Mouse (Mus musculus): ENCODE data around the gene Wdhd1. TPM values are rescaled to one million over a fixed set of nuclear protein-coding genes. Genes with fewer than 3 reads are reported as not detected.
A peak's percentile ranks its signal among the peaks of the same experiment; 100 is the strongest.

The Wdhd1 gene
- total RNA-seq, 2 experiments from 2014 or later: 0.31 to 1.6 TPM

DNA sequence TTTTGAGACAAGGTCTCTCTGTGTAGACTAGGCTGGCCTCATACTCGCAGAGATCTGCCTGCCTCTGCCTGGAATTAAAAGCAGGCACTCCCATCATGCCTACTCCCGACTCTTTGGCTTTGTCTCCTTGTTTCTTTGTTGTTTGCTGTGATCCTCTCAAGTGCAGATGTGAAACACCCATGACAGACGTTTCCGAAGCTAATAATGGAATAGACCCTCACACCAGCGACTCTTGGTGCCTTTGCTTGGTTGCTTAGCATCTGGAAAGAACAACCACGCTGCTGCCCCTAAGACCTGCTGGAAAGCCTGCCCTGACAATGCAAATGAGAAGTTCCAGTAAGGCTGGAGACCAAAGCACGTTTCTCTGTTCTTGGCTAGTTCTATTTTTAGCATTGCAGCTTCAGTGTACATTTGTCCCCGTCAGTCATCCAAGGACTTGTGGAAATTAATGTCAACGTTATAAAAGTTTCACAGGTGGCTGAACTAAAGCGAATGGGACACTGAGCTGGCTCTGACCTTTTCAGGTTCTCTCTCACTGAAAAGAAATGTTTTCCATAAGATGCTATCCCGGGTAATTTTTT, 46.8 kb downstream of the Wdhd1 start:
- no peak for TF ChIP-seq CTCF (IDR thresholded peaks at IDR 0.05)
- peak overlapping the region; percentile 79 for H3K27ac ChIP-seq
- DNase-seq: no peak
- intact Hi-C loops (cut with DNase I): loop anchor here (5.0 kb wide), 1 partner anchor 43 kb away; the partner anchor contains the start of gene Gch1
- H3K4me3 ChIP-seq: peak overlapping the region; percentile 54

DNA sequence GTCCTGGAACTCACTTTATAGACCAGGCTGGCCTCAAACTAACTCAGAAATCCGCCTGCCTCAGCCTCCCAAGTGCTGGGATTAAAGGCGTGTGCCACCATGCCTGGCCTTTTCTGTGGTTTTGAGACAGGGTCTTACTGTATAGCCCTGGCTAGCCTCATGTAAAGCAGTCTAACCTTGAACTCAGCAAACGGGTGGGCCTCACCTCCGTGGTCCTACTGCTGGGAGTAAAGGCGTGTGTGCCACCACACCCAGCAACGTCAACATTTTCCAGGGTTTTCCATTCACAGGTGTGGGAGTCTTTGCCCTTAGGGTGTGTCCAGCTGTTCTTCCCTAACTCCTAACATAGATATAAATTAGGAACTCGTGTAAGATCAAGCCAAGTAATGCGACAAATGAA, 50.7 kb downstream of the Wdhd1 start:
- DNase-seq: no peak
- Histone ChIP-seq H3K27ac (no peak overlapping the region), H3K4me3 (no peak overlapping the region)
- TF ChIP-seq CTCF (IDR thresholded peaks at IDR 0.05): no peak
- intact Hi-C loops (cut with DNase I): no loop called here

DNA sequence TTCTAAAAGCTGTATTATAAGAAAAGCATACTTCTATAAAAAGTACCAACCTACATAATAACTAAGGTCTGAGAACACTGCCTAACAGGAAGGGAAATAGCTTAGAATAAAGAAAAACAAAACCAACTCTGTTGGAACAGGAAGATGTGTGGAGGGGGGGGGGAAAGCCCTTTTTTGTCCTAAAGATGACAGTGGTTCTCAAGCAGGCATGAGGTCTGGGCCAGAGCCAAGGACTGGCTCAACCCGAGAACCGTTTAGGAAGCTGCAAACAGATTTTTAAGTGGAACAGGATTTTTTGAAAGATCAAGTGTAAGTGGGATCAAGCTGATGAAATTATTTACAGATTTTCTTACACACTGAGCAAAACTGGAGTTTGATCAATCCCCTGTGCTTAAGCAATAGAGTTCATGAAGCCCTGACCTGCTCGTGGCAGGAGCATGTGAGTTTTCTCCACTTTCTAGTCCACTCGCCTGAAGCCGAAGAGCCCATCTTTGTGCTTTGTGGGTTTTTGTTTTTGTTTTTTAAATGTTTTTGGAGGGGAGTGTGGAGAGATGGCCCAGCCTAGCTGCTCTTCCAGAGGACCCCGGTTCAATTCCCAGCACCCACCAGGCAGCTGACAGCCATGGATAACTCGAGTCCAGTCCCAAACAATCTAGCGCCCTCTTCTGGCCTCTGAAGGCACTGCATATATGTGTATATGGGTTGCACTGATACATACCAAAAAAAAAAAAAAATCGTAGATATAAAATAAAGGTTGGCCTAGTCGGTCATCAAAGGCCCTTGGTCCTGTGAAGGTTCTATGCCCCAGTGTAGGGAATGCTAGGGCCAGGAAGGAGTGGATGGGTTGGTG, 52.0 kb downstream of the Wdhd1 start:
- H3K27ac ChIP-seq: no peak overlapping the region
- peak; percentile 31 for TF ChIP-seq CTCF (IDR thresholded peaks at IDR 0.05)
- H3K4me3 ChIP-seq: no peak overlapping the region
- DNase-seq: no peak
- intact Hi-C loops (cut with DNase I): no loop called here

DNA sequence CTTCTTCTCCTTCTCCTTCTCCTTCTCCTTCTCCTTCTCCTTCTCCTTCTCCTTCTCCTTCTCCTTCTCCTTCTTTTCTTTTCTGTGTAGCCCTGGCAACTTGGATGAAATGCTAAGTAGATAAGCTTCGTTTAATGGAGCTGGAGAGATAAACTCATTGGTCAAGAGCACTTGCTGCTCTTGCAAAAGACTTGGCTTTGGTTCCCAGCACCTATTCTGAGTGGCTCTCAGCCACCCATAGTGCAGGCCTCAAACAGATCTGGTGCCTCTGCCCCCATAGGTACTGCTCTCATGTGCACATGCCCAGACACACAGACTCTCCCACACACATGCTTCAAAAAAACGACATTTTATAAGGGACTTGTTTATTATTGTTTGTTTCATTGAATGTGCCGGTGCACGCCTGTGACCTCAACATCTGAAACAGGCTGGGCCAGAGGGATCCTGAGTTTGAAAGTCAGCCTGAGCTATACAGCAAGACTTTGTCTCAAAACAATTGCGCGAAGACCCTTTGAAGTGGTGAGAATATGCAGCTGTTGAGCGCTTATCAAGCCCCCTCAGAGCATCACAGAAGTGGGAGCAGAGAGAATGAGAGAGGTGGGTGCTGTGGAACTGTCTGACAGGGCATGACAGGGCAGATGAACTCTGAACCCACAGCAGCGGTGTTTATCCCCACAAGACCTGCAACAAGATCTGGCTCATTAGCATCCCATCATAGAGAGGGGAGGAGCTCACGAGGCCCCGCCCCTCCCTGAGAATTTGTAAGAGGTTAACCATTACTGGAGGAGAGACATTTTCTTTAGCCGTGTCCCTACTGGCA, 53.8 kb downstream of the Wdhd1 start:
- Histone ChIP-seq H3K27ac (no peak overlapping the region), H3K4me3 (no peak overlapping the region)
- TF ChIP-seq CTCF (IDR thresholded peaks at IDR 0.05): no peak
- no peak for DNase-seq
- intact Hi-C loops (cut with DNase I): no loop called here

DNA sequence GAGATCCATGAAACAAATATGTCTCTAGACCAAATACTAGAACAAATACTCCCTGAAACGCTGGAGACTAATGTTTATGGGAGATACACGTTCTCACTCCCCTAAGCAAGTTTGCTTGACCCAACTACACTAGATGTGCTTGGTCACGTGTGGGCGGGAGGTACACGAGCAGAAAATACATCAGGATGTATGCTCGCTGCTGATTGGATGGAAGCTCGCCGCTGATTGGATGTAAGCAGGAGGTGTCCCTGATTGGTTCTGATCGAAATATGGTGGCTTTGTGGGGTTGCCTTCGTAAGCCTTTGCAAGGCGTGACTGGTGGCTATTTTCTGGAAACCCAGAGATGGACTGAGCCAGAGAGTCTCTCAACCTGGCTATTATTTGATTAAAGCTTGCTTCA, 55.1 kb downstream of the Wdhd1 start:
- intact Hi-C loops (cut with DNase I): no loop called here
- no peak overlapping the region for H3K27ac ChIP-seq
- TF ChIP-seq CTCF (IDR thresholded peaks at IDR 0.05): no peak
- DNase-seq: no peak
- no peak overlapping the region for H3K4me3 ChIP-seq

DNA sequence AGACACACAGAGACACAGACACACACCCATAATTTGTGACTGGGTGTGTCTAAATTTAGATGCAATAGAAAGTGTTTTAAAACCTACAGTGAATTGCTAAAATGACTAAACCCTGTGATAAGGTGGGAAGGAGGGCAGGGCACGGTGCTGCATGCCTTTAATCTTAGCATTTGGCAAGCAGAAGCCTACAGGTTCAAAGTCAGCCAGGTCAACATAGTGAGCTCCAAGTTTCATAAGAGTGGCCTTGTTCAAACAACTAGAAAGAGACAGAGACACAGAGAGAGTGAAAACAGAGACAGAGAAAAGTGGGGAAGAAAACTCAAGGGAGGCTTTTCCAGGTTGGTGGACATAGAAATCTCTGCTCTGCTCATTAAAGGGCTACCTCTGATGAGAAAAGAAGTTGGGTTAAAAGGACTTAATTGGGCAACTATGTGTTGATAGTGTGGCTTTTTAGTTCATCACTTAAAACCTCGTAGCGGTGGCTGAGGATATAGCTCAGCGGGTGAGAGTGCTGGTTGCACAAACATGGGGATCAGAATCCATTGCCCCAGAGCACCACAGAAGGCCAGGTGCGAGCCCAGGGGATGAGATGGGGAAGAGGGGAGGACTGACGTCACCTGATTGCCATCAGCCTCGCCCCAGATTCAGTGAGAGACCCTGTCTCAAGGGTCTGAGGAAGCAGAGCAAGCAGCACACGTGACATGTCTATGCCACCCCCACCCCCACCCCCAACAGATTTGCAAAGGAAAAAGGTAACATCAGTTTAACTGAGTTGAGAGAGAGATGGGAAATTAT, 56.2 kb downstream of the Wdhd1 start:
- intact Hi-C loops (cut with DNase I): no loop called here
- DNase-seq: no peak
- no peak overlapping the region for H3K27ac ChIP-seq
- no peak overlapping the region for H3K4me3 ChIP-seq
- no peak for TF ChIP-seq CTCF (IDR thresholded peaks at IDR 0.05)

DNA sequence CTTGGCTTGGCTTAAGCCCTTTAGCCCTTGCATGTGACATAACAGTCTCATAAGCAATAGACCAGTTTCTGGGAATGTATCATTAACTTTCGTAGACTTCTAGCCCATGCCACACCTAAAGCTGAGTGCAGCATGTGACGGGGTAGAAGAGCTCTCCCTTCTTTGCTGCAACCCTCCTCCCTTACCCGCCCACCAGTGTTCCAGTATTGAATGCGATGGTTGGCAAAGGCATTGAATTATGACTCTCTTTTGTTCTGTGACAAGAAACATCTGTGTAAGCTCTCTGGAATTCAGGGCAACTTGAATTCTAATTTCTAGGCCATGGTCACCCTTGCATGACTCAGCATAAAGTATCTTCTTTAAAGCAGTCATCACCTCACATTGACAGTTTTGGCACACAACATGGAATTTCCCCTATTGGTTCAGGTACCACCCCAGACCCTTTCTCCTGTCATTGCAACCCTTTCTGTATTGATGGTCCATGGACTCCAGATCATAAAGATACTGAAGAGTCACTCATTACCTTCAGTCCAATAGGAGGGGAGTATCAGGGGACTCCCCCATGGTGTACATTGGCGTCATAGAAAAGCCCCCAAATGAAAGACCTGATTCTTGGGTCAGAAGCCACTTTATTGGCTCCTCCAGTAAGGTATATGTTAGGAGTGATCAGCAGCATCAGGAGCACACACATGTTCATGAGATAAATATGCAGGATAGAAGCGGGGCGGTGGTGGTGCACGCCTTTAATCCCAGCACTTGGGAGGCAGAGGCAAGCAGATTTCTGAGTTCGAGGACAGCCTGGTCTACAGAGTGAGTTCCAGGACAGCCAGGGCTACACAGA, 57.7 kb downstream of the Wdhd1 start:
- no peak for DNase-seq
- no peak for TF ChIP-seq CTCF (IDR thresholded peaks at IDR 0.05)
- intact Hi-C loops (cut with DNase I): no loop called here
- Histone ChIP-seq H3K4me3 (no peak overlapping the region), H3K27ac (no peak overlapping the region)

DNA sequence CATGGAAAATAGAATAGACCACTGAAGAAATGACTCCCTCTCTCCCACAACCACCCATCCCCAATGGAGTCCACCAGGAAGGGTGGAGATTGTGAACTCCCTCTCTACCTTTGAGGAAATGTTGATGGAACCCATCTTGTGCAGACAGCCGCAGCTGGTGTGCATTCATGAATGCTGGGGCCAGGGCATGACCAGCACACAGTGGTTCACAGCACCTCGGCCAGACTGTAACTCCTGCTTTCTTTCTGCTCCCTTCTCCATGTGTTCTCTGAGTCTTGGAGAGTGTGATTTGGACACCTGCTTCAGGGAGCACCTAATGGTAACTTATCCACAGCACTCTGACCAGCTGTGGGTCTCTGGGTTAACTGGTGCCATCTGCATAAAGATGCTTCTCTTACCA, 60.1 kb downstream of the Wdhd1 start:
- TF ChIP-seq CTCF (IDR thresholded peaks at IDR 0.05): no peak
- H3K27ac ChIP-seq: no peak overlapping the region
- no peak overlapping the region for H3K4me3 ChIP-seq
- intact Hi-C loops (cut with DNase I): no loop called here
- no peak for DNase-seq

DNA sequence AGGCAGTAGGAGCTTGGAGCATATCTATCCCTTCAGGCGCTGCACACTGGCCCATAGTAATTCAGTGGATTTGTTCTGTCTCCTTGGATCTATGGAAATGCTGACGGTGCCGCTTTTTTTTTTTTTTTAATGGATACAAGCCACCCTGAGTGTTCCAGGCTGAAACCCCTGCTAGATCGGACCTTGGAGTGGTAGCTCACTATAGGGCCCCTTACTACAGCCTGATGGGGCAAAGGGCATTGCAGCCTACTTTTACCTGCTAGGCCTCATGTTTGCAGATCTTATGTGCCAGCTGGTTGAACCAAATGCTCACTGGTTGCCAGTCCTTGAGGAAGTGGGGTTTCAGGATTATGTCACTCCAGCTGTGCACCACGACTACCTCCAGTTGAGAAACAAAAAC, 62.3 kb downstream of the Wdhd1 start:
- Histone ChIP-seq H3K4me3 (no peak overlapping the region), H3K27ac (no peak overlapping the region)
- intact Hi-C loops (cut with DNase I): no loop called here
- no peak for DNase-seq
- TF ChIP-seq CTCF (IDR thresholded peaks at IDR 0.05): no peak

DNA sequence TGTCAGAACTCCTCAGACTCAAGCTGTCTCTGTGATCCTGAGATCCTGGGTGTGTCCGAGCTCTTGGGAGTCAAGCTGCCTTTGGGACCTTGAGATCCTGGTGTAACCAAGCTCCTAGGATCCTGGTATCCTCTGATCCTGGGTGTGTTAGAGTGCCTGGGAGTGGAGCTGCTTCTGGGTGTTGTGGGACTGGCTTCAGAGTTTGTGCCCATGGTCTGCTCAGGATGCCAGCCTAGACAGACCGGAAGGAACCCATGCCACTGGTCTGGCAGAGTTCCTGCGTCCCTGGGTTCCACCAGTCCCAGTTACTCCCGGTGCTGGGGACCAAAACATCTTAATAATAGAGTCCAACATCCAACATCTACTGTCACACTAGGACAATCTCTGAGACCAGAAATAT, 63.4 kb downstream of the Wdhd1 start:
- intact Hi-C loops (cut with DNase I): no loop called here
- no peak for TF ChIP-seq CTCF (IDR thresholded peaks at IDR 0.05)
- H3K4me3 ChIP-seq: no peak overlapping the region
- no peak overlapping the region for H3K27ac ChIP-seq
- DNase-seq: no peak

DNA sequence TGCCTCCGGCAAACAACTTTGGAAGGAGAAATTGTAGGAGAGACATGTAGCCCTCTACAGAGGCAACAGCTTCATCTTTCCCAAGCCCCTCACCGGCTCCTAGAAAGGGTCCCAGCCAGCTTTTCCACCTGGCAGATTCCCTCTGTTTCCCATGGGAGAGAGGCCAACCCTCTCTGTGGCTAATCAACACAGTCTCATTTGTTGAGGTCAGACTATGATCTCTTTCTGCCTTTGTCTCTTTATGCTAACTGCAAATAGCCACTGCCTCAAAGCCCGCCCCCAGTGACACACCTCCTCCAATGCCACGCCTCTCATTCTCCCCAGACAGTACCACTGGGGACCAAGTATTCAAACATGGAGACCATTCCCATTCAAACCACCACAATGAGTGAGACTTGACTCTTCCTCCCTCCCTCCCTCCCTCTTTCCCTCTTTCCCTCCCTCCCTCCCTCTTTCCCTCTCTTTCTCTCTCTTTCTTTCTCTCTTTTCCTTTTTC, 66.9 kb downstream of the Wdhd1 start:
- no peak overlapping the region for H3K4me3 ChIP-seq
- intact Hi-C loops (cut with DNase I): no loop called here

More for the DNA sequence above, 66.9 kb downstream of the Wdhd1 start:
- no peak for TF ChIP-seq CTCF (IDR thresholded peaks at IDR 0.05)
- no peak for DNase-seq
- H3K27ac ChIP-seq: no peak overlapping the region

All from gastrocnemius, adult 2 months (tissue).